Mouse (Mus musculus) R1 (cell line): ENCODE measurements around the gene Defb20.

Source experiments
- DNase-seq: peaks from one replicate; pipeline ENCODE4 v3.0.0-alpha.2; 2018; ENCODE audit warnings: low read depth, low spot score

Defb20 gene

DNA sequence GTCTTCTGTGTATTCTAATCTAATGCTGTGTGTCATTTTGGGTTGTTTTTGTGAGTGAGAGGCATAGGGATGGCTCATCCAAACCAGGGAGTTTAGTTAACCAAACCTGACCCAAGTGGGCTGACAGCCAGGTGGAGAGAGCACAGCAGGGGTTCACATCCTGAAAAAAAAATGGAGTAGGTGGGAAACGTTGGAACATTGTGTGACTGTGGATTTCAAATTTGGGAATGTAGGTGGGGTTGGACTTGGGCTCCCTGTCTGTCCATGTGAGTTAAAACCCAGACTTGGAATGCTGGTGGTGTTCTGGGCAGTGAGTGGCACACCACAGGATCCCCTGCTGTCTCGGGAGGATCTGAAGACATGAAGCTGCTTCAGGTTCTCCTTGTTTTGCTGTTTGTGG is at the start of gene Defb20:
Gene Defb20, plus strand, starts transcription at position 301 of the 400 bp plus-strand sequence.
- no peak for DNase-seq

DNA sequence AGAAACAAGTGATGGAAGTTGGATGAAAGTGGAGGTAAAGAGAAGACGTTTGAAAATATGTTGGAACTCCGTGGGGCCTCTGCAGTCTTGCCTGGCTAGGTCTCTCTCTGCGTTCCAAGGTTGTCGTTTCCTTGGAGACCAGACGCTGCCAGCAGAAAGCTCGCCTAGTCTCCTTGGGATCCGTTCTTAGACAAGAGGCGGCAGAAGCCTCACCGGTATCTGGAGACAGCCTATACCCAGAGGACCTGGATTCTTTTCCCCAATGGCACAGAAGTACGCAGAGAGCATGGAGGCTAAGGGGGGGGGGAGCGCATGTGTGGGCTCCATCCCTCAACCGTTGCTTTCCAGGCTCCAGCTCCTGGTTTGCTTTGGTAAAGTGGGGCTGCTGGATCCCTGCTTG is 49.4 kb upstream of the Defb20 start:
- peak; percentile 70 for DNase-seq

DNA sequence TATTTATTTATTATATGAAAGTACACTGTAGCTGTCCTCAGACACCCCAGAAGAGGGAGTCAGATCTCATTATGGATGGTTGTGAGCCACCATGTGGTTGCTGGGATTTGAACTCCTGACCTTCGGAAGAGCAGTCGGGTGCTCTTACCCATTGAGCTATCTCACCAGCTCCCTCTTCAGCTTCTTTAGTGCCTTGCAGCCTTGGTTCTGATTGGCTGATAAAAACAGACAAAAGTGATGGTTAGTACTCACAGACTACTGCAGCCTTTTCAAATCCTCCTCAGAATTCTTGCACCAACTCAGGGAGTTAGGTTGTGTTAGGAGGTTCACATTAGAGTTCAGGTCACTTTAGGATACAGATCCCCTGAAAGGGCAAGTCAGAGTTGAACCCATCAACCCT is 48.4 kb upstream of the Defb20 start:
- DNase-seq = peak; percentile 67

DNA sequence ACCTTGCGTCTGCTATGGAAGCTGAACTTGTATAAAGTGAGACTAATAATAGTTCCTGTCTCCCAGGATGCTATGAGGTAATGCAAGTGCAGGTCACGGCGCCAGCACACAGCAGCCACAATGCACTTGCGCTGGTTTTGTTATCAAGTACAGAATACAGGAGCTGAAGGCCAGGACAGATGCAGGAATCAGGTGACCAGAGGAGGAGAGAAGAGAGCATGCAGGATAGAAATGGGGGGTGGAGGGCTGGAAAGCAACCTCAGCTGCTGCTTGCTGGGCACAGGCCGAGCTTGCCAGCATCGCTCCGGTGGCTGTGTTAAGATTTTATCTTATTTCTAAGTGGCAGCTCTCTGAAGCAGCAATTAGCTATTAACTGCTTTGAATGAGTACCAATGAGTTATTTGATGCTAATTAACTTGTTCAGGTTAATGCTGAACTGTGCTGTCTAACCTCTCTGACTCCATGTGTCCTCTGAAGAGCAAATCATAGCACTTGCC is 40.4 kb upstream of the Defb20 start:
- no peak for DNase-seq

DNA sequence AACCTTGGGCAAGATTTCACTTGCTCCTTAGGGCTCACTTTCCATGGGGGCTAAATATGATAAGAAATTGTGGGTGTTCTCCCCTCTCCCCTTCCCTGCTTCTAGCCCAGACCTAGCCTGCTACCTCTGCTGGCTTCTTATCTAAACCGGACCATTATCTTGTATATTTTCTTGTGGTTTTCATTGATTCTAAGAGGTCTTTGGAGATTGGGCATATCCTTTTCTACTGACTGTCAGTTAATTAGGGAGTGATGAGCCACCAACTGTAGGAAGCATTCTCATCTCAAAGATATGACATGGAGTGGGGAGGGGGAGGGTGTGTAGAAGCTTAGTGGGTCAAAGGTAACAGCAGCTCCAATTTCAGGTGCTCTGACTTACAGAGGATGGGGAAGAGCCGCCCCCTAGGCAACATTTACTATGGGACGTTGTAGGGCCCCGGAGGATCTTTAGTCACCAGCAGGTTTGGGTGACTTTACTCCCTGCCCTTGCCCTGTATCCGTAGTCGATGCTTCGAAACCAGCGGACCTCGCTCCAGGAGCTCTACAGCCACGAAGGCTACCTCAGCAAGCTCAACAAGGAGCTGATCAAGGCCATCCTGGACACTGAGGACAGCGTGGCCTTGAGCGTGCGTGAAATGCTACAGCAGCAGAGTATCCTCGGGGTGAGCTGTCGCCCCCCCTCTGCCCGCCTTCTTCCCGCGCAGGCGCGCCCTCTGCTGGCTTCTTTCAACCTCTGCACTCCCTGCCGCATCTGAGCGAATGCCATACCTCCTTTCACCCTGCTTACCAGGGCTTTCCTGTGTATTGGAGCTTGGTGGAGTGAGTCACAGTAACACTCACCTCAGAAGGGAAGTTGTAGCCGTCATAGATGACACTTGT is 39.6 kb upstream of the Defb20 start:
- DNase-seq = peak; percentile 73

DNA sequence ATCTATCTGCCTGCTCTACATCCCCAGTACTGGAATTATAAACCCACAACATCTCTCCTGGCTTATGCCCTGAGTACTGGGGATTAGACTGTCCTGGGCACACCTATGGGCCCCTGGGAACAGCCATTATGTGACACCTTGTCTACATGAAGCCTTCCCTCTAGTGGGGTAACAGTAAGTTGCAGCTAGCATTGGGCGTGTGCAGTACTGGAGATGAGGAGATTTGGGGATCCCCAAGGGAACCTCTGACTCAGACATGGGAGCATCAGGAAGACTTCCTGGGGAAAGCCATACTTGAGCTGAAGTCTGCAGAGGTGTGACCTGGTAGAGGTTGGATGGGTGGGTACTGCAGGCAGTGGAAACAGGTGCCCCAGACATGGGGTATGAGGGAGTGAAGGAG is 37.9 kb upstream of the Defb20 start:
- no peak for DNase-seq

DNA sequence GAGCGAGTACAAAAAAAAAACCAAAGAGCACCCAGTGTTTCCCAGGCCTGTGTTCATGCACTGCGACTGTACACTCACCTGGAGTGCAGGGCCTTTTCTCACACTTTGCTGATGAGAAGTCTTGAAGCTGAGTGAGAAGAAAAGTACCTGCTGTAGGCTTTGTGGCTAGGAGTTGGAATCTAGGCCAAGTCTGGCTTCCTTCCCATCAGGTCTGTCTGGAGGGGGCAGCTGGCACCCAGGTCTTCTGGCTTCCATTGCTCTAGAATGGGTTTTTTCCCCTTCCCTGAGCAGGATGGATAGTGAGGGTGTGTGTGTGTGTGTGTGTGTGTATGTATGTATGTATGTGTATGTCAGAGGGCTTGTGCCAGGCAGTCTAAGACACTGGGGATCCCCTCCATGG is 37.0 kb upstream of the Defb20 start:
- DNase-seq = no peak

DNA sequence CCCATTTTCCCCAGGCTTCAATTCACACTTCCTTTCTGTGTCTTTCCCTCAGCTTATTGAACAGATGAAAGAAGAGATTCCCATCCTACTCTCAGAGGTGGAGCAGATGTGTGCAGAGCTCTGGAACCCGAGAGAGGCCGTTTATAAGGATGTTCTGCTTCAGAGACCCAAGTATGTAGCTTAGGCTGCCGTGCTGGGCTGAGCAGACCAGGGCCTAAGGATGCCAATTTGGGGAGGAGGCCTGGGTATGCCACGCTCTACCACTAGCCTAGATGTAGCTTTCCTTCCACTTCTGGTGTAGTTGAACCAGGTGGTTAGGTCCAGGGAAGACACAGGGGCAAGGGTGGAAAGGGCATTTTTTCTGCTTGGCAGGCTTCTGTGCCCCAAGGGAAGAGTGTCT is 34.5 kb upstream of the Defb20 start:
- no peak for DNase-seq

DNA sequence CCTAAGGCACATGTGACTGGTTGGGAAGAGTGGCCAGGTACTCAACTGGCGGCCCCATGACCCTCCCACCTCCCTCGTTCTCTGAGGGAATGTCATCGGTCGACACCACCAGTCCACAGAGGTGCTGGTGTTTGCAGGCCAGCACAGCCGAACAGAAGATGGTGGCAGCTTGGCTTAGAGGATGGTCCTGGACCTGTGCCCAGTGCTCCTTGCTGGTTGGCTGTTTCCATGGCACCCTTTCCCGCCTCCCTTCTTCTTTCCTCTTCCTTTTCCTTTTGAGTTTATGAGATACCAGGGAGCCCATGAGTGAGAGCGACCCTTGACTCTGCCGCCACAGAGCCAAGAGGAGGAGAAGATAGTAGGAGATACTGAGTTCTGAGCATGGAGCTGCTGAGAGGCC is 33.6 kb upstream of the Defb20 start:
- DNase-seq = no peak

DNA sequence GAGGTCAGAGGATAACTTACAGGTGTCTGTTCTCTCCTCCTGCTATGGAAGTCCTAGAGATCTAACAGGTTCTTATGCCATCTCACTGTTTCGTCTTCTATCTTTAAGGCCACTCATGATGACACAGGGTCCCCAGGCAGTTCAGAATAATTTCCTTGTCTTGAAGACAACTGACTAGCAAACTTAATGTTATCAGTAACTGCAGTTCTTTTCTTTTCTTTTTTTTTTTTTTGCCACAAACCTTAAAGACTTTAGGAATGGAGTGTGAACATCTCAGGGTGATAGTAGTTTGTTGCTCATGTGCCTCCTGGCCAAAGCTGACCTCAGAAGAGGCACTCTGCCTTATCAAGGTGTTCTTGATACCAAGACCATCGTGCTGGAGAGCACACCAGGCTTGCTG is 30.2 kb upstream of the Defb20 start:
- no peak for DNase-seq

DNA sequence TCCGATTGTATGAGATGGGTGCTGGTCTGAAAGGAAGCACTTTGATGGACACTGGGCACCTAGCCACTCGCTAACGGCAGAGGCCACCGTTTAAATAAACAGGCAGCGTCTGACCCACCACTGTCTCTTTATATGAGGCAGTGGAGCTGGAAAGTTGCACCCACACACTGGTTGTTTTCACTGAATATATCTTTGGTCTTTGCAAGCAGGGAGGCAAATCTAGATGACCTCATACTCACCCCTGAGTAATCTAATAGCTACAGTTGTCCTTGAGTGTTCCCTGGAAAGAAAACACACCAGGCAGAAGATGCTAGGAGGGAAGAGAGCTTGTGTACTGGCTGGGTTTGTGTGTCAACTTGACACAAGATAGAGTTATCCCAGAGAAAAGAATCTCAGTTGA is 29.4 kb upstream of the Defb20 start:
- no peak for DNase-seq

DNA sequence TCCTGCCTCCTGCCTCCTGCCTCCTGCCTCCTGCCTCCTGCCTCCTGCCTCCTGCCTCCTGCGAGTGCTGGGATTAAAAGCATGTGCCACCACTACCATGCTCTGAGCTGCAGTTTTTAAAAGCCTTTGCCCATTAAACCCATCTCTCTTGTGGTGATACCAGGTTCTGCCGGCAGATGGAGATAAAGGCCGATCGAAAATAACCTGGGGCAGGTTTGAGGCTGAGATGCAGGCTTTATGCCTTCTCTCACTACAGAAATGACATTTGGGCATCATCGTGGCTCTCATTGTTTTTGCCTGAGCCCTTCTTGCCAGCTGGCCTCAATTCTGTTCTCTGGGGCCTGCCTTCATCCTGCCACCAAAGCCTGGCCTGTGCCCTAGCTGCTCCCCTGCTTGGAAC is 26.6 kb upstream of the Defb20 start:
- peak; percentile 68 for DNase-seq

DNA sequence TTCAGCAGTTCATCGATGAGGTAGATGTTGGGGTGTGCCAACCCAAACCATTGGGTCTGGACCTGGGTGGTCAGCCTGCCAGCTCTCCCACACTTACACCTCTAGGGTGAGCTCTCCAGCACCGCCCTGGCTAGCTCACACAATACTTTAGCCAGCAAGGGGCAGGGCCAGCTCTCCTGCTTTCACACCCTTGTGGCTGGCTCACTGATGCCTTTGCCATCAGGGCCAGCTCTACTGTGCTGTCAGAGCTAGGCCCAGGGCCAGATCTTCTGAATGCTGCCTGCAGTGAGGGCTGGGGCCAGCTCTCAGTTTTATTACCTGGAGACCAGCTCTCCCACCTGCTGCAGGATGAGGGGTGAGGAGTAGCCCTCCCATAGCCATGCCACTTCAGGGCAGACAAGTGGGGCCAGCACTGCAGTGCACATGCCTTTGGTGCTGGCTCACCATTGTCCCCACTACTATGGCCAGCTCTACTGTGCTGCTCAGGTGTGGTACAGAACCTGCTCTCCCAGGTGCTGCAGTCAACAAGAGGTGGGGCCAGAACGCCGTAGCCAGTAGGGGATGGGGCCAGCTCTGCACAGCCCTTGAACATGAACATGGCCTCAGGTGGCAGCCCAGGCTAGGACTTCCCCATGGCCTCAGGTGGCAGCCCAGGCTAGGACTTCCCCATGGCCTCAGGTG is 24.6 kb upstream of the Defb20 start:
- DNase-seq = no peak

DNA sequence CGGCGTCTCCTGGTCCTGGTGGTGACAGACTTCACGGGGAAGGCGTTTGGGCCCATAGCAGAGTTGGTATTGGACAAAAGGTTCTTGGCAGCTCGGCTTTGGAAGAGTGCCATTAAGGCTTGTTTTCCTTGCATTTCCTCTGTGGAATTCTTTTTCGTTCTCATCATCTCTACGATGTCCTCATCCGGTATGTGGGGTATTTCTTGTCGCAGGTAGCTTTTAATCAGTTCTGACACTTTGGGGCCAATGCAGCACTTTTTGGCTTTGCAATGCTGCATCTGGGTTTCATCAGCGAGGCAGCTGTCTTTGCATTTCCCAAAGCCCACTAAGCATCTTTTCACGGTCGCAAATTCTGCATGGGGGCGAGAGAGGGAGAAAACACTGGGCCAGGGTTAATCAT is 17.6 kb upstream of the Defb20 start:
- no peak for DNase-seq

DNA sequence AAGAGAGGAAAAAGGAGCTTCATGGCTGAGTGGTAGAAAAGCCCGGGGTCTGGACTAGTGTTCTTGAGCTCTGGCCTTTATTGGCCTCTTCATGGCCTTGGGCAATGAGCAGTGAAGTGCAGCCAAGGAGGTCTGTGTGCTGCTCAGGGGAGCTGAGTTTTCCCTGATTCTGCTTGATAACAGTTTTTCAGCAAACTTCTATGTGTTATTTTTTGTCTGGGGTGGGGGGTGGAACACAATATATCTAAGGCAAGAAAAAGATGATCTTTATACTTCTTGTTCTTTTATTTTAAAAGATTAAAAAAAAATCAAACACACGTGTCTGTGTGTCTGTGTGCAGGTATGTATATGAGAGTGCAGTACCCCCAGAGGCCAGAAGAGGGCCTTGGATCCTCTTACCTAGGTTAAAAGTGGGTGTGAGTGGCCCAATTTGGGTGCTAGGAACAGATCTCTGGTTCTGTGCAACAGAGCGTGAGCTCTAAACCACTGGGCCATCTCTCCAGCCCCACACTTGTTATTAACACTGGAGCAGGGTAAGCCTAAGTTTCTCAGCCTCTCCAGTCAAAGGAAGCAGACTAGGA is 12.2 kb upstream of the Defb20 start, which contains the start of gene Defb23:
Gene Defb23, minus strand, starts transcription at position 51 of the 581 bp plus-strand sequence.
- DNase-seq = peak; percentile 58

DNA sequence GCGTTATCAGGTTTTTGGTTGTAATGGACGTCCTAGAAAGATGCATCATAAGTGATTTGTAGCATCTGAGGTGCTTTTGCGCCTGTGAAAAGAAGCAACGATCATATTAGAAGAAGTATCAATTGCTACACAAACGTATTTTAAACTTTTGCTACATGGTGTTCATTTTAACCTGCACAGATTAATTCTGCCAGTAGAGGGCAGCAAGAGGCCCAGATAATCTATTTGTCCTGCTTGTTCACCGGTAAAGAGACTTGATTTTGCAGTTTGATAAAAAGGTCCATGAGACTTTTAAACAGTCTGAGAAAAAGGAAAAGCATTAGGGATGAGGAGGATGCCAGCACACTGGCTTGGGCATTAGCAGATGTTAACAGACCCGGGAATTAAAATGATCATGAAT is 5.9 kb upstream of the Defb20 start:
- DNase-seq = peak; percentile 69

DNA sequence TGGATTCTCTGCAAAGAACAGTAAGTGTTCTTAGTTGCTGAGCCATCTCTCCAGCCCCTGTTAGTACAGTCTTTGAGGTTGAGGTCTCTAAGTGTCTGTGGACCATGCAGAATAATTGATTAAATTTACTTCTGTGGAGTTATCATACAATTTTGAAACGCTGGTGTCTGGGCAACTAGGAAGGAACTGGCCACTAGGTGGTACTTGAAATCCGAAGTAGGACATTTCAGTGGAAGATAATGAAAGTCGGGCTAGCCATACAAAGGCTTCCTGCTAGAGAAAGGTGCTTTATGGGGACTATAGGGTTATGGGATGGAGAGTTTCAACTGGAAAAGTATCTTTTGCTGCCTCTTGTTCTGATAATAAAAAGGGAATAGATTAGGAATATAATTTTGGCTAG is 4.4 kb upstream of the Defb20 start:
- no peak for DNase-seq

DNA sequence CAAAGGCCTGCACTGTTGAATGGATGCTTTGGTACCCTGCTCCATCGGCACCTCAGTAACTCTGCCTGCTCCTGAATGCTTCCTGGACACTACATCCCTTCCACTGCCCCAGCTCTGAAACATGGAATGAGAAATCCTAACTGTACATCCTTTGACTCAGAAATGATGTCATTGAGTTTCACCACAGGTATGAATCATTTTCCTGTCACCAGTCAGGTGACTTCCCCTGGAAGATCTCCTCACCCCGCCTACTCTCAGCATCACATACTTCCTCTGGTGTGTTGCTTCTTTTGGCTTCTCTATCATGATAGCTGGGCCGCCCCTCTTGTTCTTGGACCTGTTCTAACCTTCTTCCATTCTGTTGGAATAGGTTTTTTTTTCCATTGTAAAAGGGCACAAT is 4.0 kb downstream of the Defb20 start:
- no peak for DNase-seq

DNA sequence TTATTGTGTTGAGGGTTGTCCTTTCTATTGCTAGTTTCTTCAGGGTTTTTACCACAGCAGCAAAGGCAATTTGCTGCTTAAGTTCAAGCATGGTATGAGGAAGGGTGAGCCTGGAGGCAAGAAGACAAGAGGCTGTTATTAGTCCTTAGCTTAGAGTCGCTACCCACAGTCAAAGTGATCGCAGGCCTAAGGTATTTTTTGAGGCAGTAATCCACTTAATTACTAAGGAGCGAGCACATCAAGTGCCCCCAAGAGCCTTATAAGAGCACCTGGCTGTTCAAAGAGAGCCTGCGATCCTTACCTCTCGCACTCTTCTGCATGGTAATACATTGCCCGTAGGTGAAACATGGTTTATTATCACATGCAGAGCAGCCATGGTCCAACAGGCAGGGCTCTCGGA is 4.9 kb downstream of the Defb20 start:
- no peak for DNase-seq

DNA sequence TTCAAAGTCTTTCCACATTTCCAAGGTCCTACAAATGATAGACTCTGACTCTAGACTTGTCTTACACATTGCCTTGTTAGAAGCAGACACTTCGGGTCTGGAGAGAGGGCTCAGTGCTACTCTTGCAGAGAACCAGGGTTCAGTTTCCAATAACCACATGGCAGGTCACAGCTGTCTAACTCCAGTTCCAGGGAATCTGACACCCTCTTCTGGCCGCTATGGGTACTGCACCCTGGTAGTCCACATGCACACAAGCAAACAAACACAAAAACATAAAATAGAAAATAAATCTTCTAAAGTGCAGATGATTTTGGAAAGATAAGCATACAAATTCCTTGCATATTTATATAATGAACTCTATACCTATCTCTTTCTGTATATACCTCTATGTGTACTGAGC is 10.2 kb downstream of the Defb20 start:
- peak; percentile 77 for DNase-seq

DNA sequence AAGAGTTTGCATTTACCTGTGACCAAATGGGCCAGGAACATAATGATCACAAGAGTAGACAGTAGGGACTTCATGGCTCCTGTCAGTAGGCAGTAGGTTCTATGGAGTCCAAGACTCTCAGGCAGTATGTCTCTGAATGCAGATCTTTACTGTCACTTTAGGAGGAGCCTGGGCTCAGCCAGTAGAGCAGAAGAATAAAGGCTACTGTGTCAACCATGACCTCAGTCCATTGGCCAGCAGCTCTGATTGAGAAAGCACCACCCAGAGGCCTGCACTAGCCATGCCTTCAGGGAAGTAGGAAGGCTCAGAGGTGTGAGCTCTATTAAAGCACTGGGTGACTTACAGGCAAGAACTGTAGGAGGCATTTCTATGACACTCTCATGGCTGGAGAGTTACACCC is 13.2 kb downstream of the Defb20 start, which contains the start of gene Defb22:
Gene Defb22, minus strand, starts transcription at position 101 of the 400 bp plus-strand sequence.
- no peak for DNase-seq

DNA sequence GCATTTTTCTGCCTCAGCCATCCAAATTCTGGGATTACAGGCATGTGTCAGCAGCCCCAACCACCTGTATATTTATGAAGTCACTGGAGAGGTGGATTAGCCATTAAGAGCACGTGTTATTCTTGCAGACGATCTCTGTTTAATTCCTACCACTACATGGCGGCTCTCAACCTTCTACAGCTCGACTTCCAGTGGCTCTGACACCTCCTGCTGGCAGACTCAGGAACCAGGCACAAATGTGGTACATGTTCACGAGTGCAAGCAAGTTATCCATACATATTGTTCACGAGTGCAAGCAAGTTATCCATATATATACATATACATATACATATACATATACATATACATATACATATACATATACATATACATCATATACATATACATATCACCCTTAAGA is 16.3 kb downstream of the Defb20 start:
- peak; percentile 40 for DNase-seq
